Mouse (Mus musculus) lung, postnatal 10 days (tissue): ENCODE data around the gene Uprt.

ENCODE experiments used
- DNase-seq: peaks from one replicate; pipeline ENCODE4 v3.0.0; 2021

Gene Uprt

DNA sequence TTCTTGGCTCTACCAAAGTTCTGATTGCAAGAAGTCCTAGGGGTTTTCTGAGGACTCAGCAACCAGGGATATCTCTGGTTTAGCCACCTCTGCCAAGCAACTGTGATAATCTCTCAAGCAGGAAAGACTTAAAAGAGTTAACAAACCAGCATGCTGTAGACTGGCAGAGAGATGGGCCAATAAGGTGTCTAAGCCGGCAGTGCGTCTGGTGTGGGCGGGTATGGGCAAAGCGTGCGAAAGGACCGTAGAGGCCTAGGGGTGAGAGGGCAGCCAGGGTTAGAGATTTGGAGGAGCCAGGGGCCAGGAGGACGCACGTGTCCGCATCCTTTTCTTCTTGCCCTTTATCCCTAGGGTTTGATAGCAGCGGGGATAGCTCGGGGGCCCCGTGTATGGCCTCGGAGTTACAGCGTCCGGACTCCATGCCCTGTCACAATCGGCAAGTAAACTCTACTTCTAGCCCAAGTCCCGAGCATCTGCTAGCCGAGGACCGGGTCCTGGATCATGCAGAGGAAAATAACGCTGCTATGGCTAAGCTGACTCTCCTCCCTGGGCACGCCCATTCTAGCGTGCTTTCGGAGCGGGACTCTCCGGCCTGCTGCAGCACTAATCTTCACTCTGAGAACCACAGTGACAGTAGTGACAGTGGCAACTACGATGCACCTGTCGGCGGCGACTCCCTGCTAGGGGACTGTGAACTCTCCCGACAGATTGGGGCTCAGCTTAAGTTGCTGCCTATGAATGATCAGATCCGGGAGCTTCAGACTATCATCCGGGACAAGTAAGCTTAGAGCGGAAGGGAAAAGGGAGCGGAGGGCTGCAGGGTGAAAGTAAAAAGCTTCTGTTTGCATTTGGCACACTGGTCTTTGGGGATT is at the start of gene Uprt:
Uprt (plus strand) TSS at position 247 of the 872 bp plus-strand sequence.
- DNase-seq = peak; percentile 90

GRCm38 (mm10) chrX:104433456-104433855 is 49.2 kb upstream of the Uprt start:
- no peak for DNase-seq

DNA sequence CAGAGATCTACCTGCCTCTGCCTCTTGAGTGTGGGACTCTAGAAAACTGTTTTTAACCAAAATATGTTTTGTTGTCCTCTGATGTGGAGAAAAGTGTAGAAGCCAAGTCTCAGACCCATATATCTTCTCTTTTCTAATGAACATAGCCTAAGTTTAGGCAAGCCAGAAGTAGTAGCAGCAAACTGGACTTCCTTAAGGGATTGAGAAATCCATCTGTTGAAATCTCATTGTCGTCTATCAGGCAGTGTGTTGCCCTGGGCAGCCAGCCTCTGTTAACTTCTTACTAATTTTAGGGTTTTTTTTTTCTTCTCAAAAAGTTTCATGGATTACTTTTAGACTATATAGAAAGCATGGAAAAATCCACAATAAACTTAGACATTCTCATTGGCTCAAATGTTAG is 30.2 kb upstream of the Uprt start:
- no peak for DNase-seq

- peak; percentile 66 for DNase-seq
These were observed 20.9 kb upstream of the Uprt start for GRCm38 (mm10) chrX:104461755-104462154.

DNA sequence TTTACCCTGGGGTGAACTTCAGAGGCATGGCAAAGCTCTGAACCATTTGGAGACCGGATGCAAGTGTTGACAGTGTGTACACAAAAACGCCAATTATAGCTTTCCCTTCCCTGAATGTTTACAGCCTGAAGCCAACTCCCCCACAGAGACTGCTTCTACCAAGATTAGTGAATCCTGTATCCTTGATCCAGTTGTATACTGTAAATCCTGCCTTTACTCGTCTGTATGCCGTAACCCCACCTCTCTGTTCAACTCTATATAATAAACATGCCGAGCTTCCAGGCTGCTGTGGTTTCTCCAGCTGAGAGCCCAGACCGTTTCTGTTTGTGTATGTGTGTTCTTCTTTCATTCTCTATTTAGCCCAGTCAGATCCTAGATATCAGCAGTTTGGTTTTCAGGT is 18.2 kb upstream of the Uprt start:
- DNase-seq = peak; percentile 25

DNA sequence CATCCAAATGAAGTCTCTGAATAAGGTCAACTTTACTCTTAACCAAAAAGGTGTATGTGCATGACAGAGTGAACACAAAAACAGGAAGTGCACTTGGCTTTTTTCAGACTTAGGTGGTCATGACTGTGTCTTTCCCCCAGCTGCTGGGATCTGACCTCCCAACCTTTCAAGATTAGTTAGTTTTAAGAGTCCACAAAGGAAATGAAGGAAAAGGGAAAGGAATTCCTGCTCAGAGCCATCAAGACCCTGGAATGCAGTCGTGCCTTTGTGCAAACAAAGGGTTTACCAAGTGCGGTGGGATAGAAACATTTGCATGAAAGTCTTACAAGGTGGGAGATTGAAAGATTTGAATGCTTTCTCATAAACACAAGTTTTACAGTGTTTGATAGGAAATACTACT is 4.6 kb upstream of the Uprt start:
- no peak for DNase-seq

DNA sequence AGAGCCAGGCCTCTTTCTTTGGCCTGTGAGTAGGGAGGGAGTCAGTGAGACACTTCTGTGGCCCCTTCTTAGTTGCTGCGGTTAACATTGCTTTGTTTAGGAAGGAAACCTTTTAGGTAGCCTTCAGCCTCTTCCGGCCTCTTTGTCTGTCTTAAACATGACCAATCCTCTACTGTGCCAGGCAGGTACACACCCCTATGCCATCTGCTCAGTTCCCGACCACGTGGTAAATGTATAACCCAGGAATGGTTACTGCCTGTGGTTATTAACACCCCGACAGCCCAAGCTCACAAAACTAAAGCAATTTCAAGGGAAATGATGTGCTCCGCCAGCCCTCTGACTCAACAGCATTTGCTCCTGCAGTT is 808 bp downstream of the Uprt start:
- no peak for DNase-seq

DNA sequence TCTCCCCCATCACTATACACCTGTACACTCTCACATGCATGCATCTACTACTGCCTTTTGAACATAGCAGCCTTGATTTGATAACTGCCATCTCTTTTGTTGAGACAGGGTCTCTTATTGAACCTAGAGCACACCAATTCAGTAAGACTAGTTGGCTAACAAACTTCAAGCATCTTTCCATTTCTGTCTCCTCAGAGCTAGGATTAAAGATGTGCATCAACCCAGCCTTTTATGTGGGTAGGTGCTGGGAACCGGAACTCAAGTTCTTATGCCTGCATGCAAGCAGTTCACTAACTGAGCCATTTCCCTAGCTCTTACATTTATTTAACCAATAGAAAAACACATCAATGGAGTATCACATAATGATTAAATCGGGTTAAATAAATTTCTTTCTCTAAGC is 3.0 kb downstream of the Uprt start:
- DNase-seq = no peak

DNA sequence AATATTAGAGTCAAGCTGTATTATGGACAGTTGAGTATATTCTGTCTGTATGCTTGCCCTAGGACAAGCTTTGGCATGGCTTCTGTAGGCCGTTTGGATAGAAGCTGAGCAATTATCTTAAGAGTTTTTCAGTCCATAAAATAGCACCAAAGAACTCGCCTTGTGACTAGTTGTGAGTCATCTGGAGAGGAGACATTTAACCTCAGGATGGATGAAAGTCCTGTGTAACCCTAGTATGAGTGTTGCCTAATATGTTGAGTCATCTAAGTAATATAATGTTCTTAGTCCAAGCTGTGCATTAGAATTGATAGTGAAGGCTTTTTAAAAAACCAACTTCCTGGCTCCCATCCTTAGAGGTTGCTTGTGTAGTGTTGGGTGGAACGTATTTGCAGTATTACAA is 5.4 kb downstream of the Uprt start:
- DNase-seq = no peak

DNA sequence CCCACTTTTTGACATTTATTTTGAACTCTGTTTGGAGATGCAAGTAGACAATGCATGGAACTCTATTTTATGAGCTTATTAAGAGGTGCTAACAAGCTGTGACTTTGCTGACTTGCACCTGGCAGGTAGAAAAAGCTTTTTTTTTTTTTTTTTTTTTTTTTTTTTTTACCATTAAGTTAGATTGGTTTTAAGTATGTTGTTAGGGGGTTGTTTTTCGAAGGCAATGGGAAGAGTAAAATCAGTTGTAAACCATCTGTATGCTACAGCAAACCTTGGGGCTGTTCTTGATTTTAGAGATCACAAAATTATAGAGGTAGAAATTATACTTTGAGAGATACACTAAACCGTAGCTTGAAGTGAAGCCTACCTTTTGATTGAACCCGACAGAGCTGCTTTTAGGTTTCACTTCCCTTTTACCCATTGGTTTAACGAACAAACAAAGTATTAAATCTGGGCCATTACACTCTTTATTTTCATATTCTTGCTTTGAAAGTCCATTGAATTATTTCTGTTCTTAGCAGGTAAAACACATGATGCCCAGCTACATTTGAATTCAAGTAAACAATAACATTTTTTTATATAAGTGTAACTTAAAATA is 6.4 kb downstream of the Uprt start:
- DNase-seq = no peak

DNA sequence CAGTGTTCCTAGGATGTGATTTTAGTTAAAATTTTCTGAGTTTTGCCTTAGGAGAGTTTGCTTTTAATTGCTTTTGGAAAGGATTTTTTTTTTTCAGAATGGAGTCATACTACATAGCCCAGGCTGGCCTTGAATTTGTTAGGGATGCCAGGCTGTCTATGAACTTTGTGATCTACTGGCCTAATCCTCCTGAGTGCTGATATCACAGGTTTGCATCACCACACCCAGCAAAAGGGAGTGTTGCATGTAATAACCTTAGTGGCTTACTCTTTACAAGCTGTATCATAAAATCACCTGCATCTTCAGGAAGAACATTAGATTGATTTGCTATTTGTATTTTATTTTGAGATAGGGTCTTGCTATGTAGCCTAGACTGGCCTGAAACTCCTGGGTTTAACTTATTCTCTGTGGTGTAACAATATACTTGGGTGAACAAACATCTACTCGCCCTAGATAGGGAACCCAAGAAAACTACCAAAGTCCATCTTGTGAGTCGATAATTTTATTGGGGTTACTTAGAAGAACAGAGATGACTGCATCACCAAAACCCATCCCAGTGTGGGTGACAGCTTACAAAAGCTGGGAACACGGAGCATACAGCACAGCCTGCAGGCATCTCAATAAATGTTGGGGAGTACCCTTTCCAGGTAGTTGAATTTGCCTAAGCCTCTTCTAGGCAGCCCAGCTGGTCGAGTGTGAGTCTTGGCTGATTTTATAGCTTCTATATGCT is 7.2 kb downstream of the Uprt start:
- no peak for DNase-seq

- no peak for DNase-seq
These were observed 19.1 kb downstream of the Uprt start for GRCm38 (mm10) chrX:104501765-104502164.

GRCm38 (mm10) chrX:104542635-104543034 is 60.0 kb downstream of the Uprt start:
- DNase-seq = no peak

GRCm38 (mm10) chrX:104543919-104544595 is 61.4 kb downstream of the Uprt start:
- no peak for DNase-seq

DNA sequence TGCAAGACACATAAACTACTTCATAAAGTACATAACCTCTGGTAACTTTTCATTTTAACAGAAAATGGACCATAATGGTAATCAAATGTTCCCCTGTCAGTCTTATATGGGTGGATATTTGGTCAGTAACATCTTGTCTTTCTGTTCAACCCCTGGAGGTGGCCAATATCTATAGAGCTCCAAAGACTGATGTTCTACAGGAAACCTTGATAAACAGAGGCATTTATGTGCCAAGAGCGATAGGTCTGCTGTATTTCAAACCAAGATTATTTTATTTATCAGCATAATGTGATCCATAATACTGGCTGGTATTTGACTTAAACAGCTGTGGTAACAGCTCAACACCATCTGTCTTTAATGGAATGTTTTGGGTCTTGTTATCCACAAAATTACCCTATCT is 62.7 kb downstream of the Uprt start:
- DNase-seq = no peak
